Mouse (Mus musculus) mesoderm, embryonic 11.5 days (tissue): Measurements from ENCODE around the gene Cox4i2.

Experiments used
- DNase-seq: peaks from one replicate; pipeline ENCODE4 v3.0.0-alpha.2; 2012; ENCODE audit warnings: low read depth, low spot score

The Cox4i2 gene

DNA sequence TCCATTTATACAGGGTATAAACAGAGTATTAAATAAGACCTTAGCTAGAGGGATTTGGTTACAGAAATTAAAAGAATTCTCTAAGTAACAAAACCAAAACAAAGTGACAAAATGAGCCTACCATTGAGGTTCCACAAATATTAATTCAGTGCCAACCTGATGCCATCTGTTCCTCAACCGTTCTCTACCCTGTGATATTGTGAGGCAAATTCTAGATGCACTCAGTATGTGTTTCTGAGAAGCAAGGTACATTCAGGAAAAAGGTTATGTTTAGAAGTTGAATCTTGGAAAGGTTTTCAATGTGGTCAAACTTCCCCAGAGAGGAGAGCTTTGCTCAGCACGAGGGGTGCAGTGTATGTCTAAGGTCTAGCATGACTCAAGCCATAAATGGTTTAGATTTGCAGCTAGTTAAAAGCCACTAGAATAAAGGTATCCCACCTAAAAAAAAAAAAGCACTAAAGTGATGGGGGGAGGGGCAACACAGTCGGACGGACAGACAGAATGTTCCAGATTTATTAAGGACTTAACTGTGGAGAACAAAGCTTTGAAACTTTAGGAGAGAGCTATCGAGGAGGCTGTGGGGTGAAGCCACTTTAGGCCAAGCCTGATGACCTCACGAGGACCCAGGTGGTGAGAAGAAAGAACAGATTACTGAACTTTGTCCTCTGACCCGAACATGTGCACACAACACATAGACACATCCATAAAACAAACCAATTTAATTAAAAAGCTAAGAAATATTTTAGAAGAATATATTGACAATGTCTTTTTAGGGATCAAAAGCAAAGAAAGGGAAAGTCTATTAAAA, 46.2 kb downstream of the Cox4i2 start:
- DNase-seq, result no peak

DNA sequence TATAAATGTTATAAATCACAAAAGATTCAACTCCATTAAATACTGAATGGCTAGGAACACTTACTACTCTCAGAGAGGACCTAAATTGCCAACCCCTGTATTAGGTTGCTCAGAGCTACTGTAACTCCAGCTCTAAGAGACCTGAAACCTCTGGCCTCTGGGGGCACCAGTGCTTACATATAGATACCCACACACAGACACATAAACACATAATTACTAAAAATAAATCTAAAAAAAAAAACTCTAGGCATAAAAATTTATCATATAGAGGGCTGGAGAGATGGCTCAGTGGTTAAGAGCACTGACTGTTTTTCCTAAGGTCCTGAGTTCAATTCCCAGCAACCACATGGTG, 46.8 kb downstream of the Cox4i2 start:
- no peak for DNase-seq

DNA sequence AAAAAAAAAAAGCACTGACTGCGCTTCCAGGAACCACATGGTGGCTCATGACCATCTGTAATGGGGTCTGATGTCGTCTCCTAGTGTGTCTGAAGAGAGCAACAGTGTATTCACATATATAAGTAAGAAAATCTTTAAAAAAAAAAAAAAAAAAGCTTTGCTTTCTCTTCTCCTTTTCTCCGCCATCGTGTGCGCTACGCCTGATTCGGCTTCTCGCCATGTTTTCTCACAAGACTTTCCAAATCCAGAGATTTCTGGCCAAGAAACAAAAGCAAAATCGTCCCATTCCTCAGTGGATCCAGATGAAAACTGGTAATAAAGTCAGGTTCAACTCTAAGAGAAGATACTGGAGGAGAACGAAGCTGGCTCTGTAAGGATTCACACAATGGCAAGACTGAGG, 48.3 kb downstream of the Cox4i2 start:
- no peak for DNase-seq

DNA sequence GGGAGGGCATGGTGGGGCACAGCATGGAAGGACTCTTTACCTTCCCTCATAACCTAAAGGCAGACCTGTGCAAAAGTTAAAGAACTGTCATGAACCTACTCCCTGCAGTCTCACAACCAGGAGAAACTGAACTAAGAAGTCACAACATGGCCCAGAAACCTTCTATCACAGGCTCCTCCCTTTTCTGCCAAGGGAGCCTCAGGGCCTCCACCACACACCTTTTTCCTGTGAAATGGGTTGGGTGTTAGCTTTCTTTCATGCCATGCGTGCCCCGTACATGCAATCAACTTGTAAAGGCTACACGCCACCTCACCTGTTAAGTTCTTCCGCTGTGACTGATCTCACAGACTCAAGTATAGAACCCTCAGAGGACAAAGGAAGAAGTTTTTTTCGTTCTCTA, 49.1 kb downstream of the Cox4i2 start:
- DNase-seq, result no peak

DNA sequence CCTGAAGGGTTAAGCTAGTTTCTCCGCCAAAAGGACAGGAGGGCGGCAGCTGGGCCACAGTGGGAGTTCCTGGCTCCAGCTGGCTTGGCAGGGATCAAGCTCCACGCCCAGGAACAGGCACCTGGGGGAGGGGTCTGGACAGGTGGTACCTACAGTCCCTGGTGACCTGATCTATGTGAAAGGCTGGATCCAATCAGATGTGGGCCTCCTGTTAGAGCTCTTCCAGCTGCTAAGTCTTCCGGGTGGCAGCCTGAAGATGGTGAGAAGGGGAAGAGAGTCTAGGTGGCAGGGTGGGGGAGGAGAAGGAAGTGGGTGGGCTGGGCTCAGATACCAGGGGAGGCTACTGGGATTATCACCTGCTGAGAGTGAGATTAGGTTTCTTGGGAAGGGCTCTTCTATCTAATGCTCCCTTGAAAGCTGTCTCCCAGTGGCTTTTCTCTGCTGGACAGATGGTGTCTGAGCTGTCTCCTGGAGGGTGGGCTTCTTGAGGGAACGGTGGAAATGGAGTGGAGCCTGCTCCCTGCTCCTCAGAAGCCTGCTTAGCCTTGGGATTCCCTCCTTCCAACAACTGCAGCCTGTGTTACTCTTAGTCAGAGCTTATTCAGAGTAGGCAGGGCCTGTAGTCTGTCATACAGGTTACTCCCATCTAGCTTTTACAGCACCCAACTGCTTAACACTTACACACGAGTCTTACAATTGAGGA, 50.6 kb downstream of the Cox4i2 start:
- DNase-seq, result peak; percentile 53

DNA sequence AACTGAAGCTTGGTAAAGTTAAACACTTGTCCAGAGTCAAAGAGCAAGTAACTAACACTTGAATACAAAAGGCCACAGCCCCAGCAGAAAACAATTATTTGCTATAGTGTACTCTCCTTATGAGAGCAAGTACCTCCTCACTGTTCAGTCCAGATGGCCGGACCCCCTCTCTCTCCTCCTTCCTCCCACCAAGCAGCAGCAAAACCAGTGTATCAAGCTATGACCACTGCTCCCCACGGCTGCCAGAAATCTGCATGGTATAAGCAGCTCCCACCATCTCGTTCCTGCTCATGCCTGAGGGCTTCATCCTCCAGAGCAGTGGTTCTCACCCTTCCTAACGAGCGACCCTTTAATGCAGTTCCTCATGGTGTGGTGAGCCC, 51.1 kb downstream of the Cox4i2 start:
- DNase-seq, result no peak

DNA sequence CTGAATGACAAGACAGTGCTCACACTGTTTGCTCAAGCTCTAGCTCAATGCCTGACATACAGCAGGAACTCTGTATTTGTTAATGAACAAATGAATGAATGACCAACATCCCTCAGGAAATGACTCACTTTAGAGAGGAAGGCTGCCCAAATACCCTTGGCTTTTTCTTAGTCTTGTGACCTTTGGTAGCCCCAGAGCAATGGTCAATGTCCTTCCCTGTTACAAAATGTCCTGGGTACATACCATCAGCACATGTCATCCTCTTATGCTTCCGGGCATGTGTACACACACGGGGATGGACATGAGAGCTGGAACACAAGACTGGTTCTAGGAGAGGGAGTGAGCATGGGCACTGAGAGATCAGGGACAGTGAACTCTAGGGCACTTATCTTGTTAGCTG, 52.1 kb downstream of the Cox4i2 start:
- no peak for DNase-seq

DNA sequence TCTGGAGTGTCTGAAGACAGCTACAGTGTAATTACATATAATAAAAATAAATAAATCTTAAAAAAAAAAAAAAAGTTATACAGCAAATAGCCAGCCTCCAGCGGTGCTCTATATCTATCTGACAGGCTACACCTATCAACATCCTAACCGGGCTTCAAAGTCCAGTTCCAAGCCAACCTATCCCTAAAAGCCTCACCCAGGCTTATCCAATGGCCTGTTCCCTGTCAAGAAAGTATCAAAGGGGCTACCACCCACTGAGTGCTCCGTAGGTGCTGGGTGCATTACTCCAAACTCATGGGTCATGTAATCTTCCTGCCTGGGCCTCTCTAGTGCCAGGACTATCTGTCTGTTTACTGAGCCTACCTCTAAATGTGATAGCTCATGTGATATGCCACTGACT, 54.2 kb downstream of the Cox4i2 start:
- no peak for DNase-seq

DNA sequence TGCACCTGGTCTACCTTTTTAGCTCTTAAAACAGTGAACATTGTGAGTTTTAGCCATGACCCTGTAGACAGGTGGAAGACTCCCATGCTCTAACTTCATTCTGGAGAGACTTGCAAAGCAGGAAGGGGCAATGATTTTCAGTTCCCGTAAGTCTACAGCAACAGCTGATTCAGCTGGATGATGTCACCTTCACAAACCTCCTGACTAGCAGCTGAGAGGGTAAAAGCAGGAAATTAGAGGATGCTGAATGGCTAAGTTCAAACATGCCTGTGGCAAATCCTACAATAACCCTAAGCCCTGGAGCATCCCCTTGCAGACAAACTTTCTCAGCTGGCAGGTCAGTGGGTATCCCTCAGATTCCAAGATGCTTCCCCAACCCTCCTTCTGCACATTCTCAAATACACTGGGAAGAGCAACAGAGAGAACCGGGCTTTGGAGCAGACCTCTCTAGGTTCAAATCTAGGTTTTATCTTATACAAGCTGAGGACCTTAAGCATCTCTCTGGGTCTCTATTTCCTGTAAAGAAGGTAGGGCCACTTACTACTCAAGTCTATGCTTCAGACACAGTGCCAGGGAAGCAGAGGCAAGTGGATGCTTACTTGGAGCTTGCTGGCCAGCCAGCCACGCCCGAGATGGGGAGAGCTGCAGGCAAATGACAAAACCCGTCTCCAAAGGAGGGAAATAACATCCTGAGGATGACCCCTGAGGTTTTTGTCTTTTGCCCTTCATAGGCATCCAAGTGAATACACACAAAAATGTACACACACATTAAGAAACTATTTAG, 56.4 kb downstream of the Cox4i2 start:
- no peak for DNase-seq

DNA sequence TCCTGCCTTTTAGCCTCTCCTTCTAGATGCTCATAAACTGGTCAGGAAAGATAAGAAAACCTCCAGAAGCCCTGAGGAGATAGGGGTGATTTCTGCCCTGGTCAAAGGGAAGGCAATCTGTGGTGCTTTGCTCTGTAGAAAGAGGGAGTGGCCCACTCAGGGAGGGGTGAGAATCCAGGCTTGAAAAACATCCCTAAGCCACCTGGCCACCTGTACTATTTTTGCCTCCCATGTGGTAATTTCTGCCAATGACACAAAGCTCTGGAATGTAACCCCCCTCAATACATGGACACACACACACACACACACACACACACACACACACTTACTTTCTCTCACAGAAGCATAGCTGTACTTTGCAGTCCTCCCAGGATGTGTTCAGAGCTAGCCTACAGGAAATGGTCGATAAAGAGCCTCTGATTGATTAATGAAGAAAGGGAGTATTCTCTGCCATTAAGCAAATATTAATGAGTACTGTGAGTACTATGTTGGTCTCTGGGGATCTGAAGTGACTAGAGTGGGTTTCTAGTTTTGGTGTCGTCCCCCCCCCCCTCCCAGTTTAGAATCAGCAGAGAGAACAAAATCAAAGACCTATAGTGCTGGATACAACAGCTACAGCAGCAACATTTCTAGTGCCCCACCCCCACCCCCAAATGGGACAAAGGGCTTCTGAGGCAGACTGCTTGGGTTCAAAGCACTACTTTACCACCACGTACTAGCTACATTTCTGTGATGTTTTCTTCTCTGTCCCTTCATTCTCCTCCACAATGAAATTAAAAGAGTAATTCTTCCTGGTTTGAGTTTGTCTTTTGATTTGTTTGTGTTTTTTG, 57.6 kb downstream of the Cox4i2 start:
- no peak for DNase-seq

DNA sequence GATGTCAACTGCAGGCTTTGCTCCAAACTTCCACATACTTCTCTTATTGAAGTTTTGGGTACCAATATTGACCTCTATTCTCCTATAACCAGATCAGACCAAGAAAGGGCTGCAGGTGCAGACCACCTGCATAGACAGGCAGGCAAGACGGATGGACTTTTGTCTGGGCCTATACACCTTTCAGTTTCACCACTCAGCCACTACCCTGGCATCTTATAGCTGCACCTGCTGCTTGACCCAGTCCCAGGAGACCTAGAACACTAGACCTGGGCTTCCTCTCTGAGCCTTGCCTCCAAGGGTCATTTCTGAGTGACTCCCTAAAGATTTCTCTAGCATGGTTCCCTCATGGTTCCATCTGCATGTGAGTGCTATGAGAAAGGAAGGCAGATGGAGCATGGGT, 59.3 kb downstream of the Cox4i2 start:
- DNase-seq, result no peak

DNA sequence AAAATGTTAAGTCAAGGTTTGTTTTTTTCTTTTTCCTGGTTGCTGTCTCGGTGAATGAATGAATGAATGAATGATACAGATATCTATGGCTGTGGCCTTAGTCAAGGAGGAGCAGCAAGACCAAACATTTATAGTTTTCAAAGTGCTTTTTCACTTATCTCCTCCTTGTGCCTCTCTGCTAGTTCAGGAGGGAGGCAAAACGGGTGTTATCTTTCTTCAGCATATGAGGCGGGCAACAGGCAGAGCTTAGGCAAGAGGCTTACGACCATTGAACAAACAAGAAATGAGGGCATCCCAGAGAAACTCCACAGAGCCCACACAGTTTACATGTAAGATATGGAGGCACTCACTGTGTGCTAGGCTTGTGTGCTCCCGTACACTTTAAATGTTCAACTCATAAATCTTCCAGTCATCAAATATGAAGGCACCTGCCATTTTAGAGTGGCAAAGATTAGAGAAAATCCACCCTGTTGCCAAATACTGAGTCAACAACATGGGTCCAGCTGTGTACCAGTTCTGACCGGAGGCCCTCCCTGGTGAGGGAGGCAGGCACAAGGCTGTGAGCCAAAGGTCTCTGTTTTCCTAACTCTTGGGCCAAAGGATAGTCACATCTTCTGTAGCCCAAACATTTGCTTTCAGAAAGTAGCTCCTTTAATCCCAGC, 60.4 kb downstream of the Cox4i2 start:
- DNase-seq, result no peak
